Mouse (Mus musculus) forebrain, embryonic 11.5 days (tissue): ENCODE data around the gene Cd274. TPM values are rescaled to one million over a fixed set of nuclear protein-coding genes. Genes with fewer than 3 reads are reported as not detected.
A peak's percentile ranks its signal among the peaks of the same experiment; 100 is the strongest.

ENCODE experiments used
- ATAC-seq: fragments of 200-750 bp; cut with Nextera tagmentation; replicated peaks from 2 replicates; pipeline ENCODE4 v1.8.0; 2017; ENCODE audit warnings: moderate TSS enrichment; ENCODE audit not compliant: low FRiP score
- DNase-seq: peaks from one replicate; pipeline ENCODE4 v3.0.0-alpha.2; 2017; ENCODE audit warnings: low spot score
- H3K27ac ChIP-seq: fragments of 300-500 bp; sonication (generic); 2 replicates; pipeline ENCODE4 v1.5.1; 2014; ENCODE audit warnings: low read depth, low read length
- H3K27me3 ChIP-seq: fragments of 300-500 bp; sonication (generic); 2 replicates; pipeline ENCODE4 v1.6.1; 2014; ENCODE audit warnings: mild to moderate bottlenecking, low read length, mixed read lengths; ENCODE audit not compliant: control insufficient read depth, insufficient read depth
- H3K36me3 ChIP-seq: fragments of 300-500 bp; sonication (generic); 2 replicates; pipeline ENCODE4 v1.6.1; 2014; ENCODE audit warnings: mild to moderate bottlenecking, low read length, moderate library complexity, mixed read lengths; ENCODE audit not compliant: control insufficient read depth, insufficient read depth
- H3K4me1 ChIP-seq: fragments of 300-500 bp; sonication (generic); replicated peaks from 2 replicates; pipeline ENCODE4 v1.6.1; 2014; ENCODE audit warnings: low read length, mixed read lengths; ENCODE audit not compliant: control insufficient read depth, insufficient read depth
- H3K4me2 ChIP-seq: fragments of 300-500 bp; sonication (generic); 2 replicates; pipeline ENCODE4 v1.6.1; 2014; ENCODE audit warnings: low read depth, mild to moderate bottlenecking, low read length, moderate library complexity, mixed read lengths; ENCODE audit not compliant: severe bottlenecking
- H3K4me3 ChIP-seq: fragments of 300-500 bp; sonication (generic); 2 replicates; pipeline ENCODE4 v1.5.1; 2014; ENCODE audit warnings: low read depth, low read length
- H3K9ac ChIP-seq: fragments of 300-500 bp; sonication (generic); 2 replicates; pipeline ENCODE4 v1.6.1; 2014; ENCODE audit warnings: low read length
- H3K9me3 ChIP-seq: fragments of 300-500 bp; sonication (generic); 2 replicates; pipeline ENCODE4 v1.6.1; 2016; ENCODE audit warnings: low read length, mixed read lengths; ENCODE audit not compliant: control insufficient read depth
- WGBS: fragments of 180-500 bp; shearing (Covaris S2); extraction: QIAGEN DNeasy Blood & Tissue Kit; methylation state at CpG from one replicate; pipeline ENCODE4 v1.1.7; 2014; 5-methylcytosine and 5-hydroxymethylcytosine counted together
- polyA plus RNA-seq: library from polyadenylated mRNA; unstranded; fragments of >200 nt; fragmentation: Nextera tagmentation; extraction: Ambion mirVana; gene quantifications from 2 replicates; pipeline ENCODE4 v1.2.1, GENCODE M21; 2014

Gene Cd274
- polyA plus RNA-seq, 1 experiment from 2014 or later: 0.23 TPM

- no peak for ATAC-seq
- H3K27ac ChIP-seq: no peak overlapping the region
- H3K4me1 ChIP-seq: no peaks in the 10 kb centered on the region
- WGBS: 90% methylated on average over 14 of the region's 14 CpGs
- no peaks in the 10 kb centered on the region for H3K36me3 ChIP-seq
- no peak for DNase-seq
- H3K4me2 ChIP-seq: no peak overlapping the region
- no peak overlapping the region for H3K9ac ChIP-seq
- no peak overlapping the region for H3K4me3 ChIP-seq
- no peaks in the 10 kb centered on the region for H3K9me3 ChIP-seq
- H3K27me3 ChIP-seq: no peaks in the 10 kb centered on the region
Measured at GRCm38 (mm10) chr19:29379839-29380603, 12.8 kb downstream of the Cd274 start.

- no peaks in the 10 kb centered on the region for H3K4me1 ChIP-seq
- no peak for DNase-seq
- no peak overlapping the region for H3K27ac ChIP-seq
- H3K9ac ChIP-seq: no peak overlapping the region
- no peaks in the 10 kb centered on the region for H3K9me3 ChIP-seq
- no peak overlapping the region for H3K4me3 ChIP-seq
- no peaks in the 10 kb centered on the region for H3K27me3 ChIP-seq
- WGBS: 94% methylated on average over 5 of the region's 5 CpGs
- ATAC-seq: no peak
- H3K36me3 ChIP-seq: no peaks in the 10 kb centered on the region
- H3K4me2 ChIP-seq: no peak overlapping the region
Measured at GRCm38 (mm10) chr19:29383368-29383767, 16.1 kb downstream of the Cd274 start.

- H3K36me3 ChIP-seq: no peaks in the 10 kb centered on the region
- H3K9me3 ChIP-seq: no peaks in the 10 kb centered on the region
- no peaks in the 10 kb centered on the region for H3K27me3 ChIP-seq
- no peak overlapping the region for H3K4me3 ChIP-seq
- H3K9ac ChIP-seq: no peak overlapping the region
- H3K4me2 ChIP-seq: no peak overlapping the region
- WGBS: 91% methylated on average over 9 of the region's 9 CpGs
- no peaks in the 10 kb centered on the region for H3K4me1 ChIP-seq
- ATAC-seq: no peak
- no peak overlapping the region for H3K27ac ChIP-seq
- DNase-seq: no peak
Measured at GRCm38 (mm10) chr19:29384412-29384811, 17.2 kb downstream of the Cd274 start.

GRCm38 (mm10) chr19:29384994-29385393 lies 17.7 kb downstream of the Cd274 start:
- no peak for ATAC-seq
- H3K9ac ChIP-seq: no peak overlapping the region
- H3K9me3 ChIP-seq: no peaks in the 10 kb centered on the region
- H3K36me3 ChIP-seq: no peaks in the 10 kb centered on the region
- H3K27me3 ChIP-seq: no peaks in the 10 kb centered on the region
- H3K27ac ChIP-seq: no peak overlapping the region
- no peak overlapping the region for H3K4me2 ChIP-seq
- no peaks in the 10 kb centered on the region for H3K4me1 ChIP-seq
- DNase-seq: no peak
- 92% methylated on average over 6 of the region's 6 CpGs for WGBS
- H3K4me3 ChIP-seq: no peak overlapping the region

GRCm38 (mm10) chr19:29385822-29386221 lies 18.6 kb downstream of the Cd274 start:
- peak; percentile 6 for DNase-seq
- Histone ChIP-seq H3K9ac (no peak overlapping the region), H3K9me3 (no peaks in the 10 kb centered on the region), H3K36me3 (no peaks in the 10 kb centered on the region), H3K27me3 (no peaks in the 10 kb centered on the region), H3K4me1 (no peaks in the 10 kb centered on the region), H3K4me3 (no peak overlapping the region), H3K4me2 (no peak overlapping the region), H3K27ac (no peak overlapping the region)
- ATAC-seq: no peak
- 87% methylated on average over 4 of the region's 4 CpGs for WGBS

GRCm38 (mm10) chr19:29388818-29389217 lies 21.6 kb downstream of the Cd274 start:
- H3K9me3 ChIP-seq: no peaks in the 10 kb centered on the region
- no peaks in the 10 kb centered on the region for H3K36me3 ChIP-seq
- 92% methylated on average over 1 of the region's 1 CpGs for WGBS
- no peak overlapping the region for H3K4me2 ChIP-seq
- H3K4me3 ChIP-seq: no peak overlapping the region
- no peaks in the 10 kb centered on the region for H3K4me1 ChIP-seq
- no peak overlapping the region for H3K27ac ChIP-seq
- DNase-seq: peak; percentile 6
- no peak overlapping the region for H3K9ac ChIP-seq
- H3K27me3 ChIP-seq: no peaks in the 10 kb centered on the region
- no peak for ATAC-seq

GRCm38 (mm10) chr19:29390483-29390882 lies 23.2 kb downstream of the Cd274 start:
- Histone ChIP-seq H3K4me3 (no peak overlapping the region), H3K4me2 (no peak overlapping the region), H3K36me3 (no peaks in the 10 kb centered on the region), H3K9ac (no peak overlapping the region), H3K4me1 (no peaks in the 10 kb centered on the region), H3K9me3 (no peaks in the 10 kb centered on the region), H3K27me3 (no peaks in the 10 kb centered on the region), H3K27ac (no peak overlapping the region)
- 96% methylated on average over 5 of the region's 5 CpGs for WGBS
- no peak for ATAC-seq
- DNase-seq: peak; percentile 28

- no peaks in the 10 kb centered on the region for H3K4me1 ChIP-seq
- no peaks in the 10 kb centered on the region for H3K36me3 ChIP-seq
- H3K4me2 ChIP-seq: no peak overlapping the region
- no peaks in the 10 kb centered on the region for H3K9me3 ChIP-seq
- peak; percentile 3 for DNase-seq
- no peak overlapping the region for H3K27ac ChIP-seq
- ATAC-seq: no peak
- H3K4me3 ChIP-seq: no peak overlapping the region
- H3K9ac ChIP-seq: no peak overlapping the region
- H3K27me3 ChIP-seq: no peaks in the 10 kb centered on the region
- 74% methylated on average over 4 of the region's 4 CpGs for WGBS
Measured at GRCm38 (mm10) chr19:29391279-29391678, 24.0 kb downstream of the Cd274 start.

- Histone ChIP-seq H3K36me3 (no peaks in the 10 kb centered on the region), H3K27ac (no peak overlapping the region), H3K4me2 (no peak overlapping the region), H3K9me3 (no peaks in the 10 kb centered on the region; the same call in 1 of the 2 replicates), H3K9ac (no peak overlapping the region), H3K4me1 (no peaks in the 10 kb centered on the region), H3K4me3 (no peak overlapping the region), H3K27me3 (no peaks in the 10 kb centered on the region)
- DNase-seq (peak; percentile 20), ATAC-seq (no peak)
- WGBS: 92% methylated on average over 9 of the region's 9 CpGs
Measured at GRCm38 (mm10) chr19:29393333-29393732, 26.1 kb downstream of the Cd274 start.
